1 mouse cellular context compared by ENCODE assay signal in genomic region chr5:115564737-115565393, GRCm38 (mm10).
TF ChIP-seq lines count a peak whose summit lies in the region.

Gene Gcn1l1 (plus strand): TSS chr5:115565254.

TF ChIP-seq in MEL, 35 proteins besides CTCF, POLR2A, EP300 and RAD21 (continued from another document):
- TF ChIP-seq MXI1 (IDR thresholded peaks at IDR 0.05; ENCODE audit: low read depth, low read length), result peak; percentile 83; the same call in 1 of the 2 replicates
- peak; percentile 74 for TF ChIP-seq NELFE (IDR thresholded peaks at IDR 0.05; ENCODE audit: low read depth, low read length)
- TF ChIP-seq USF1 (IDR thresholded peaks at IDR 0.05; ENCODE audit: low read depth, low read length), result no peak; the same call in 1 of the 2 replicates
- TF ChIP-seq E2F4 (IDR thresholded peaks at IDR 0.05; ENCODE audit: borderline replicate concordance, low read depth, low read length), result no peak
- 0 out of 2 replicates have a peak, but pooled peaks have one; percentile 14 for TF ChIP-seq NRF1 (IDR thresholded peaks at IDR 0.05; ENCODE audit: insufficient read depth, low read depth, low read length, poor library complexity, severe bottlenecking)
- TF ChIP-seq UBTF (IDR thresholded peaks at IDR 0.05; ENCODE audit: borderline replicate concordance, insufficient read depth, low read depth, low read length), result no peak
- no peak for TF ChIP-seq ZNF384 (IDR thresholded peaks at IDR 0.05; ENCODE audit: low read depth, low read length)
- TF ChIP-seq SMC3 (IDR thresholded peaks at IDR 0.05; ENCODE audit: low read depth, low read length), result no peak
- peak; percentile 35; the same call in 1 of the 2 replicates for TF ChIP-seq MAZ (IDR thresholded peaks at IDR 0.05; ENCODE audit: low read depth, low read length)
